Mouse (Mus musculus) CD8-positive naive resting alpha-beta T cell, adult 2 months (primary cell): ENCODE measurements around the gene Cd27.

ENCODE experiments used
- DNase-seq, 2 experiments: peaks; one replicate each; pipeline ENCODE4 v3.0.0; 2022; ENCODE audit warnings: low read depth in 2 of 2, low spot score in 2 of 2

Cd27 gene

GRCm38 (mm10) chr6:125252285-125252684 lies 15.5 kb upstream of the Cd27 start:
- DNase-seq = no peak

GRCm38 (mm10) chr6:125244551-125244950 lies 7.7 kb upstream of the Cd27 start:
- no peak for DNase-seq

GRCm38 (mm10) chr6:125241566-125241965 lies 4.8 kb upstream of the Cd27 start:
- peak; percentile 69 to 81 for DNase-seq

- DNase-seq = no peak
These were observed 3.8 kb upstream of the Cd27 start for GRCm38 (mm10) chr6:125240617-125241016.

- DNase-seq = no peak
These were observed 2.7 kb upstream of the Cd27 start for GRCm38 (mm10) chr6:125239547-125239946.

- peak in 1 of 2 experiments; percentile 36 for DNase-seq
These were observed 1.6 kb upstream of the Cd27 start for GRCm38 (mm10) chr6:125238396-125238795.

GRCm38 (mm10) chr6:125237421-125237820 lies 611 bp upstream of the Cd27 start:
- DNase-seq = no peak

GRCm38 (mm10) chr6:125236341-125236740 lies 469 bp downstream of the Cd27 start:
- no peak for DNase-seq

GRCm38 (mm10) chr6:125234520-125234828 lies 2.3 kb downstream of the Cd27 start:
- DNase-seq = no peak

- DNase-seq = no peak
These were observed 2.8 kb downstream of the Cd27 start for GRCm38 (mm10) chr6:125233816-125234519.

- no peak for DNase-seq
These were observed 4.3 kb downstream of the Cd27 start for GRCm38 (mm10) chr6:125232516-125232915.

- DNase-seq = no peak
These were observed 4.8 kb downstream of the Cd27 start for GRCm38 (mm10) chr6:125232045-125232437.

GRCm38 (mm10) chr6:125231117-125232044 lies 5.4 kb downstream of the Cd27 start, which contains the start of gene Tapbpl:
Gene Tapbpl (minus strand): TSS chr6:125231860.
- peak; percentile 49 to 64 for DNase-seq

- DNase-seq = no peak
These were observed 6.2 kb downstream of the Cd27 start for GRCm38 (mm10) chr6:125230571-125230970.

GRCm38 (mm10) chr6:125225518-125226115 lies 11.2 kb downstream of the Cd27 start:
- DNase-seq = peak in 1 of 2 experiments; percentile 53

- no peak for DNase-seq
These were observed 14.2 kb downstream of the Cd27 start for GRCm38 (mm10) chr6:125222577-125222976.

- DNase-seq = peak; percentile 84
These were observed 14.7 kb downstream of the Cd27 start for GRCm38 (mm10) chr6:125222146-125222545.

GRCm38 (mm10) chr6:125221115-125221745 lies 15.6 kb downstream of the Cd27 start:
- DNase-seq = no peak

- DNase-seq = peak; percentile 62 to 76
These were observed 17.8 kb downstream of the Cd27 start for GRCm38 (mm10) chr6:125218963-125219362.

- no peak for DNase-seq
These were observed 18.9 kb downstream of the Cd27 start for GRCm38 (mm10) chr6:125217899-125218298.

- no peak for DNase-seq
These were observed 19.9 kb downstream of the Cd27 start for GRCm38 (mm10) chr6:125216898-125217297.
